Mouse (Mus musculus): ENCODE data around the gene Gm10439. TPM values are rescaled to one million over a fixed set of nuclear protein-coding genes. Genes with fewer than 3 reads are reported as not detected.

Gene Gm10439
- not detected for polyA plus RNA-seq (2014; fragmentation: Illumina TruSeq; extraction: RNeasy Lipid Tissue Mini Kit (QIAGEN cat#74804); ENCODE audit: low read depth, low replicate concordance)

DNA sequence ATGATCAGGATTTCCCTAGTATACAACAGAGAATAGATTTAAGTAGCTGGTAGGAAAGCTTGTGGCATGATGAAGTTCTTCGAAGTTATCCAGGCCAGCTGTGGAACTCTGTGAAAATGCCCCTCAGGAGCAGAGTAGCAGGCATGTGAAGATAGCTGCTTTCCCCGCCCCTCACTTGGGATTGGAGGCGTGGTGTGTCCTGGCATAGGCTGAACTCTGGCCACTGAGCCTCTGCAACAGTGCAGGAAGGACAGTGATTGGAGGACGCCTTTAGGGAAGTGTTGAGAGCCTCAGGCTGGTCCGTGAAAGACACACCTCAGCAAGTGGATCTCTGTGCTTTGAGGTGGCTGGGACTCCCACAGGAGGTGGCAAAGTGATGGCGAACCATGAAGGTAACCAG is at the start of gene Gm10439:
Gm10439 (plus strand) TSS at position 301 of the 400 bp plus-strand sequence.

Other genes starting within 250 kb of the Gm10439 start
- gene Gm15085, start 147.0 kb upstream of the Gm10439 start, polyA plus RNA-seq (2014; fragmentation: Illumina TruSeq; extraction: RNeasy Lipid Tissue Mini Kit (QIAGEN cat#74804); ENCODE audit: low read depth, low replicate concordance), result not detected
- gene Gm15097, start 189.9 kb downstream of the Gm10439 start, polyA plus RNA-seq (2014; fragmentation: Illumina TruSeq; extraction: RNeasy Lipid Tissue Mini Kit (QIAGEN cat#74804); ENCODE audit: low read depth, low replicate concordance), result not detected